Mouse (Mus musculus): ENCODE measurements around the gene Pigh.

Gene Pigh

DNA sequence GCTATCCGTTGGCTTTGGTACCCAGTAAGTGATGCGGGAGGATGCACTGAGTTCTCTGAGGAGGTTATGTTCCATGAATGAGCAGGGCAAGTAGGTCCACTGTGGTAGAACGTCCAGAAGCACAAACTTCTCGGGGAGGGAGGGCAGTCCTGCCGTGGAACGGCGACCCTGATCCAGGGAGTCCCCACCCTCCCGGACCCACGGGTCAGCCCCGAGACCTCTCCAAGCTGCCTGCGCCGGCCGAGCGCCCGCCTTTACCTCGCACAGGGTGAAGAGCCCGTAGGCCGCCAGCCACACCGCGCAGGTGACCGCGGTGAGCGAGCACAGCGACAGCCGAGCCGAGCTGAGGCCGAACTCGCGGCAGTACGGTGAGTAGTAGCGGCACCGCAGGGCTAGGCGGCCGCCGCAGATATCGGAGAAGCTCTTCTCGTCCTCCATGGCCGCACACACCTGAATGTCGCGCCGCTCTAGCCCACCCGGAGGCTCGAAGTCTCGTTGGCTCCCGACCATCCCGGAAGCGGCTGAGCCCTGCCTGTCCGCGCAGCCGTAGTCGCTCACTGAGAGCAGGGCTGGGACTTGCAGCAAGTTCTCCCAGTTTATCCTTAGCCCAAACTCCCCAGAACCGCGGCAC lies at the start of gene Pigh:
Gene Pigh (minus strand): TSS at position 470 of the 631 bp plus-strand sequence.
- DNase-seq: peak; percentile 89 to 94

GRCm38 (mm10) chr12:79138999-79139398 lies 49.5 kb upstream of the Pigh start:
- DNase-seq: no peak

- DNase-seq: no peak
Observed at GRCm38 (mm10) chr12:79136949-79137348, 47.5 kb upstream of the Pigh start.

- peak in 1 of 2 experiments; percentile 2 for DNase-seq
Observed at GRCm38 (mm10) chr12:79135105-79135504, 45.7 kb upstream of the Pigh start.

- no peak for DNase-seq
Observed at GRCm38 (mm10) chr12:79134676-79135075, 45.2 kb upstream of the Pigh start.

DNA sequence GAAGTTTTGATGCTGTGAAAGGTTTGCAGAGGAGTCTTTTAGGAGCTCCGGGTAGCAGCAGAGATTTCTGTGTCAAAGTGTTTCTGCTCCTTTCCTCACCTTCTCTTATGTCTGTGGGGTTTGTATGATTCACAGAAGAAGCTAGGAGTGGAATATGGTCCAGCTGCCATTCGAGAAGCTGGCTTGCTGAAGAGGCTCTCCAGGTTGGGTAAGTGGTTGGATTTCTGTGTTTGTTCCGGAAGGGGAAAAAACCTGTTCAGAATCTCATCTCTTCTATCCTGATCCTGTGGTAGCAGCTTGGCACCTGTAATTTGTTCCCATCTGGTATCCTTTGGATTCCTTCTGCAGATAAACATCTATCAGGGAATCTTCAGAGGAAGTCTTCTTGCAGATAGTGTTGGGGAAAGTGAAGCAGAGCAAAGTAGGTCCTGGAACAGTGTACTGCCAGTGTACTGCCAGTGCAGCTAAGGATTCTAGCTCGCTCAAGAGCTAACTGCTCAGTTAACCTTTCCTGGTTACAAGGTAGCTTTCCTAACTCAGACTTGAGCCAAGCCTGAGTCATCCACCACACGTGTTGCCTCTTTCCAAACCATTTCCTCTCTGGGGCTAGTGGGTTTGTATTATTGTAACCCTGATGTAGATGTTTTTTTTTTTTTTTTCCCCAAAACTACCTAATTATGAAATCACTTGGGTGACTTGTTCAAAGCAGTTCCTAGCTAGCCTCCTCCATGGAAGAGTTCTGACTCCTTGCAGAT lies 42.4 kb upstream of the Pigh start:
- no peak for DNase-seq

- DNase-seq: no peak
Observed at GRCm38 (mm10) chr12:79131178-79131675, 41.8 kb upstream of the Pigh start.

- DNase-seq: peak; percentile 84 to 92
Observed at GRCm38 (mm10) chr12:79130299-79131177, 41.1 kb upstream of the Pigh start, which contains the start of gene Arg2. Gene Arg2, plus strand, starts transcription at chr12:79130777.

GRCm38 (mm10) chr12:79122820-79123219 lies 33.4 kb upstream of the Pigh start:
- DNase-seq: no peak

DNA sequence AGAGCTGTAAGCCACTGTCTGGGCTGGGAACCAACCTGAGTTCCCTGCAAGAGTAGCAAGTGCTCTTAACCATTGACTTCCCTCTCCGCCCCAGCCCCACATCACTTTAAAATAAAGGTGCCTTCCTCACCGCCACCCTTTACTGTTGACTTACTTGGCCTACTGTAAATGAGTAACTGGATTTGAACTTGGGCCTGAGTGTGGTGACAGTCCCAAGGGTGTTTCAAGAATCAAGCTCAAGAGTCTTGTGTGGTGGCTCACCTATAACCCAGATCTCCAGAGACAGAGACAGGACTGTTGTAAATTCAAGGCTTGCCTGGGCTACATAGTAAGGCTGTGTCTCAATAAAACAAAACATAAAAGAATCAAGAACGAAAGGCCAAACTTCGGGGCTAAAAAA lies 29.5 kb upstream of the Pigh start:
- DNase-seq: peak; percentile 20 to 42

- peak; percentile 42 to 74 for DNase-seq
Observed at GRCm38 (mm10) chr12:79105312-79105711, 15.9 kb upstream of the Pigh start.

DNA sequence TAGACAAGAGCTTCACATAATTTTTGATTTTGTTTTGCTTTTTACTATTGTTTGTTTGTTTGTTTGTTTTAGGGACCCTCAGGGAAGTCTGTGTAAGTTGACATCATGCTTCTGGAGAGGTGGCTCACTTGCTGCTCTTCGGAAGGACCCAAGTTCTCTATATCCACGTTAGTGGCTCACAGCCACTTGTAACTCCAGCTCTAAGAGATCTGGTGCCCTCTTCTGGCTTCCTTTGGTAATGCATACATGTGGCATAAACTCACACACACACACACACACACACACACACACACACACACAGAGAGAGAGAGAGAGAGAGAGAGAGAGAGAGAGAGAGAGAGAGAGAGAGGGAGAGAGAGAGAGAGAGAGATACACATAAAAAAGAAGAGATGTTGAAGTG lies 15.1 kb upstream of the Pigh start:
- peak in 1 of 2 experiments; percentile 33 for DNase-seq

DNA sequence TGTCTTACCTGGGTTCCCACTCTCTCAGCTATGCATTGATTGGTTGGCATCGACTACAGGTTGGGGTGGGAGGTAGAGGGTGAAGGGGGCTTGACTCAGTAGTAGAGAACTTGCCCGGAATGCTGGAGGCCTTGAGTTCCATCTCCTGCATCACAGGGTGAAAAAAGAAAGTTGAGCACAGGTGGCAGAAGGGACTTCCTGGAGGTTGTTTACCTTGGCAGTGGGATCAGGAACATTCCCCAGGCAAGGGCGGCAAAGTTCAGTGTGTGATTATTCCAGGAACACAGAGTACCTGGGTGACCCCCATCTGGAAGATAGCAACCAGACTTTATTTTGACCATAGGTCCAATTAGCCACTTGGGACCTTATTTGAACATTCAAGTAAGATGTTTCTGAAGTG lies 14.3 kb upstream of the Pigh start:
- peak; percentile 55 to 84 for DNase-seq

DNA sequence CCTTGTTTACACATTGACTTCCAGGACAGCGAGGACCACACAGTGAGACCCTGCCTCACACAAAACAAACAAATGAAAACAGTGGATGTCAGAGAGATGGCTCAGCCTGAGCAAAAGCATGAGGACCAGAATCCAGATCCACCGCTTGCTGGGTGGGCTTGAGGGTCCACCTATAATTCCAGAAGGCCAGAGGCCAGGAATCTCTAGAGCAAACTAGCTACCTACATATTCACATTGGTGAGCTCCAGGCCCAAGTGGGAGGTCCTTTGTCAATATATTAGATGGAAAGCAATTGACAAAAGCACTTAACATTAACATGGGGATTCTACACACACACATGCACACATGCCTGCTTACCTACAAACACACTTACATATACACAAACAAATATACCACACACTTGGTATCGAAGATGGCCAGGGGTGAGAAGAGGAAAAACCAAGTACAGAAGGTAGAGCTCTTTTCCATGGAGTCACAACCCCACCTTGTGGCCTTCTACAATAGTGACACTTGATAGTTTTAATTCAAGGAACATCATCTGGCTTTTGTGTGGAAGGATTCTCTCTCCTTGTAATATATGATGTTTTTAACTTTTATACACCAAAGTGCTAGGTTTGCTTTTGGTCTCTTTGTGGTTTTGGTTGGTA lies 7.8 kb upstream of the Pigh start:
- DNase-seq: peak in 1 of 2 experiments; percentile 49

- peak; percentile 80 for DNase-seq
Observed at GRCm38 (mm10) chr12:79092569-79092968, 3.1 kb upstream of the Pigh start.

DNA sequence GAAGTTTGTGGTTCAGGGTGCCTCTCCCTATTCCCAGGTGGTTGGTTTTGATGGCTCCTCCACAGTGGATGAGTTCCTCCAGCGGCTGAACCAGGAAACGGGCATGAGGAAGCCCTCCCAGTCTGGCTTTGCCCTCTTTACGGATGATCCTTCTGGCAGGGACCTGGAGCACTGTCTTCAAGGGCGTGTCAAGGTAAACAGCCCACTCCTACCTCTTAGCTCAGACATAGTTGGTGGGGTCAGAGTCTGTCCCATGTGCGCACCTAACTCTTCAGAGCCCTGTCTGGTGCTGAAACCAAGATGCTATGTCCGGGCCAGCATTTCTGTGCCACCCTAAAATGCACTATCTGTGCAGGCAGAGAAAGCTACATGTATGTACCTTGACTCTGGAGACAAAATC lies 16.1 kb downstream of the Pigh start:
- DNase-seq: no peak

DNA sequence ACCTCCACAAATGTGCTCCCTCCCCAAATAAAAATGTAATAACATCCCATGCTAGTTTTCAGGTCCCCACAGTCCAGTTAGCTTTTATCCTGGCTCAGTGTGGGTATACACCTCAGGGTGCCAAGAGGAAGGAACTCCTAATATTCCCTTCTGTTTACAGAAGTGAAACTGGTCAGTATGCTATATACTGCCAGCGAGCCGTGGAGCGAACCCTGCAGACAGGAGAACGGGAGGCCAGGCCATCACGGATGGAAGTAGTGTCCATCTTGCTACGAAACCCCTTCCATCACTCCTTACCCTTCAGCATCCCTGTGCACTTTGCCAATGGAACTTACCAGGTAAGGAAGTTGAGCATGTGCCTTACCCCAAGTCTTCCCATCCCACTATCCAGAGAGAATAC lies 16.9 kb downstream of the Pigh start:
- no peak for DNase-seq

GRCm38 (mm10) chr12:79070736-79071333 lies 18.6 kb downstream of the Pigh start:
- DNase-seq: no peak

DNA sequence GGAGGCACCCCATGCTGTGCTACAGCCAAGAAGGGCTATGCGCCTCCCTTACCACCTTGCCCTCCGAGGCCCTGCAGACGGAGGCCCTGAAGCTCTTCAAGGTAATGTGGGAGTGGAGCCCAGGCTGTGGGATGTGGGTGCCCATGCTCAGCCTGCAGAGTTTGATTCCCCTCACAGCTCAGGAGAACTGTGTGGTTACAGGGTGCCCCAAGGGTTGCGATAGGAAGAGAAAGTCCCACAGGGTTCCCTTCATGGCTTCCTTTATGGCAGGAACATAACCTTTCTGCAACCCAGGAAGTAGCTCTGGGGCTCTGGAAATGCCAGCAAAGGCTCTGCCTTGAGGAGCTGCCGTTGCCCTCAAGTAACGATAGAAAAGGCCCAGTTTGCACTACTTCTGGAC lies 19.5 kb downstream of the Pigh start:
- DNase-seq: no peak

DNA sequence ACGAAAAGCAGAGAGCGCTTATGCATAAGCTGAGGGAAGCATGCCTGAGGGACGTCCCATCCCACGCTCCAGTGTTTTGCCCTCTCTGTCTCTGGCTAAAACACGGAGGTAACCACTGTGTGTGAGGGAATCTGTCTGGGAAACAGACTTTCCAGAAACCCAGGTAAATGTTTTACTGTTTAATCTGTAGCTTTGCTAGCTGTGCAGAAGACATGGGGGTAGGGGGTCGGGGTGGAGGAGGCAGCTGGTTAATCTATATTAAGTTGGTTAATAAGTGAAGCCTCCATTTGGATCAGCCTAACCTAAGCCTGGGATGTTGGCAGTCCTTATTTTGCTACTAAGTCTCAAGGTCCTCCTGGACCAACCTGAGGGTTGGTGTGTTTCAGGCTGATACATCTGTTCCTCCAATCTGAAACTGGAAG lies 20.3 kb downstream of the Pigh start:
- peak; percentile 50 to 79 for DNase-seq

- peak; percentile 76 to 89 for DNase-seq
Observed at GRCm38 (mm10) chr12:79068306-79068705, 21.1 kb downstream of the Pigh start.

GRCm38 (mm10) chr12:79067526-79067925 lies 21.9 kb downstream of the Pigh start:
- DNase-seq: peak; percentile 57 to 80
